Mouse (Mus musculus) urinary bladder, adult 2 months (tissue): ENCODE results near the gene Zfp943. TPM values are rescaled to one million over a fixed set of nuclear protein-coding genes. Genes with fewer than 3 reads are reported as not detected.
"Not testable (repeated sequence)": the region's sequence is repeated elsewhere in the genome, so short reads cannot be mapped to it uniquely, and the experiment has no call there.

Source experiments
- DNase-seq: peaks from one replicate; pipeline ENCODE4 v3.0.0; 2022; ENCODE audit warnings: low spot score
- polyA plus RNA-seq: library from polyadenylated mRNA; depleted of rRNA; stranded (reverse); fragments of >200 nt; gene quantifications from 2 replicates; pipeline ENCODE4 v1.2.3, GENCODE M21; 2012; rRNA removed

Zfp943 gene
- 16.7 and 19.8 TPM in 2 replicates for polyA plus RNA-seq

- peak; percentile 71 for DNase-seq
Observed at GRCm38 (mm10) chr17:21962107-21962907, at the start of gene Zfp943, which contains the start of gene Zfp942. TSS of gene Zfp943 (plus strand) at chr17:21962552. TSS of gene Zfp942 (minus strand) at chr17:21962464.

GRCm38 (mm10) chr17:21963302-21963701, 950 bp downstream of the Zfp943 start:
- no peak for DNase-seq

- not testable (repeated sequence) for DNase-seq
Observed at GRCm38 (mm10) chr17:22035594-22035993, 73.2 kb downstream of the Zfp943 start.

GRCm38 (mm10) chr17:22049403-22049802, 87.1 kb downstream of the Zfp943 start:
- DNase-seq = no peak

- no peak for DNase-seq
Observed at GRCm38 (mm10) chr17:22053211-22053610, 90.9 kb downstream of the Zfp943 start.

- DNase-seq = peak; percentile 39
Observed at GRCm38 (mm10) chr17:22081031-22081631, 118.8 kb downstream of the Zfp943 start.

- DNase-seq = not testable (repeated sequence)
Observed at GRCm38 (mm10) chr17:22083224-22083623, 120.9 kb downstream of the Zfp943 start.

GRCm38 (mm10) chr17:22118770-22119169, 156.4 kb downstream of the Zfp943 start:
- DNase-seq = no peak

Other genes starting within 250 kb of the Zfp943 start
- 4.4 and 4.6 TPM in 2 replicates for gene Zfp229, start 231.8 kb upstream of the Zfp943 start, polyA plus RNA-seq
- 2.4 and 2.8 TPM in 2 replicates for gene Zfp820, start 116.8 kb upstream of the Zfp943 start, polyA plus RNA-seq
- gene Zfp995, start 52.6 kb upstream of the Zfp943 start, polyA plus RNA-seq = 5.4 and 5.5 TPM in 2 replicates
- gene Zfp942, start 88 bp upstream of the Zfp943 start, polyA plus RNA-seq = 8.1 and 9.5 TPM in 2 replicates
- 1.4 and 1.5 TPM in 2 replicates for gene Zfp947, start 203.6 kb downstream of the Zfp943 start, polyA plus RNA-seq